Mouse (Mus musculus) brain, embryonic 18.5 days (tissue): Measurements from ENCODE around the gene Wwox.

Source experiments
- DNase-seq: peaks from one replicate; pipeline ENCODE4 v3.0.0-alpha.2; 2012; ENCODE audit warnings: low read depth, low spot score

Wwox gene

DNA sequence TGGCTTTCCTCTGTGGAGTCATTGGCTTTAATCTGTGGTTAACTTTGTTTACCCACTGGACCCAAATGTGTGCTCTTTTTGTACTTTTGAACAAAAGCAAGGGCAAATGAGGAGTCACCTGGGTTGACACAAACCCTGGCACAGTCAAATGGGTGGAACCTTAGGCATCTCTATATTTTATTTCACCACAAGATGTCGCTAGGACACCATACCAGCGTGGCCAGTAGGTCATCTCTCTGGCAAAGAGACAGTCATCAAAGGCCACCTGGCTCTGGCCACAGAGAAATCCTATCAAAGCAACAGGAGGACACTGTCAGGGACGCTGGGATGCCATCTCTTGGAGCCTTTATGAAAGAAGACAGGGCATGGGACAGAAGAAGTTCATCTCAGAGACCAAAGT is 101.7 kb downstream of the Wwox start:
- DNase-seq, result no peak

DNA sequence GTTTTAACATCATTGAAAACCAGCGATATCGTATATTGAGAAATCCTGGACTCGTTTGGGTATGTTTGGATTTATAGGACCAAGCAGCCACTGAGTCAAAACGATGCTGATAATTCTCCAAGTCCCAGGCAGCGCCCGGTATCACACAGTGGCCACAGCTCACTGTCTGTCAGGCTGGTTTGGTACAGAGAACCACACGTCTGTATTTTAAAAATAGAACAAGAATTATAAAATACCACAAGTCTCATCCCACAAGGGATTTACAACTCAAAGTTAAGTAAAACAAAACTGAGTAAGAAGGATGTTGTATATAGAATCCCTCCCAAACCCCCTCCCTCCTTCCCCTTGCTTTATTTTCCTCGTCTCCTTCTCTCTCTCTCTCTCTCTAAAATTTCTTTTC is 108.9 kb downstream of the Wwox start:
- no peak for DNase-seq

GRCm38 (mm10) chr8:114548837-114549236 is 109.4 kb downstream of the Wwox start:
- no peak for DNase-seq

GRCm38 (mm10) chr8:114550029-114550428 is 110.6 kb downstream of the Wwox start:
- no peak for DNase-seq

GRCm38 (mm10) chr8:114552606-114553005 is 113.2 kb downstream of the Wwox start:
- DNase-seq, result no peak

GRCm38 (mm10) chr8:114554966-114555365 is 115.5 kb downstream of the Wwox start:
- no peak for DNase-seq

DNA sequence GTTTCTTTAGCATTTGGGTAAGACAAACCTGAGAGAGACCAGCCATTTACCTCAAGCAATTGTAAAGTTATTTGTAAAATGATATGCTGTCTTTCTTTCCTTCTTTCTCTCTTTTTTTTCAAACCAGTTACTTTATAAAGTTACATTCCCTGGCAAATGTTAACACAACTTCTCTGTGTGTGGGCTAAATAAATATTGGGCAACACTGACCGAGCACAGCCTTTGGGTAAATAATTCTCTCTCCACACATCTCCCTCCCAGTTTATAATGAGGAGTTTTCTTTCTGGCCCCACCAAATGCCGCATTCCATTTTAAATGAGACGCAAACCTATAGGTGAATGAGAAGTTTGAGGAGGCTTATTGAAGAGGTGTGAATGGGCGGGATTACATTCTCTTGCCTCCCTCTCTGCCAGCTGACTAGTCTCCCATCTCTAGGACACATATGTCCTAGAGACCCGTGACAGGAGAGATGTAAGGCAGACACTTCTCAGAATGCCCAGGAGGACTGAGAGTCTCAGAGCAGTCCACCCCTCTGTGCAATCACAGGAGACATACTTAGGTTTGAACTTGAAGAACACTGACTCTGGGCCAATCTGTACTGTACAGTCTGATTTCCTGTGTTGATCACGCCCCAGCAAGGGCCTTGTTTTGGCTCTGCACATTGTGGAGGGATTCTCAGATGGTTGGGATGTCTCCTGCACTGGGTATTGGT is 116.2 kb downstream of the Wwox start:
- DNase-seq, result no peak

GRCm38 (mm10) chr8:114561191-114561590 is 121.7 kb downstream of the Wwox start:
- no peak for DNase-seq

DNA sequence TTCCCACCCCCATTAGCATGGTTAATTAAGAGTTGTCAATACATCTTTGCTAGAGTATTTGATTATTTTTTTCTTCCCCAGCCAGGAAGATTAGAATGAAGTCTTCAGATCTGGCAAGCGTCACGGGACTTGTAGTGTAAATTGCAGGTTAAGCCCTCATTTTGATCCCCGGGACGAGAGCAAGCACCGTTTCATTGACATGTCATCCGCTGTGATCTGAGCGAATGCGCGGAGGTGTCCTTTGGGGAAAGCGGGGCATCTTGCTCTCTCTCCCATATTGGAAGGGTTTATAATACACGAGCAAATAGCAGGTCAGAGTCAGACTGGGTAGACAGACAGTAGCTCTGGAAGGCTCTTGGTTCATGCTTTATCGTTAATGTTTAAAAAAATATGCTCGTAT is 123.0 kb downstream of the Wwox start:
- no peak for DNase-seq

DNA sequence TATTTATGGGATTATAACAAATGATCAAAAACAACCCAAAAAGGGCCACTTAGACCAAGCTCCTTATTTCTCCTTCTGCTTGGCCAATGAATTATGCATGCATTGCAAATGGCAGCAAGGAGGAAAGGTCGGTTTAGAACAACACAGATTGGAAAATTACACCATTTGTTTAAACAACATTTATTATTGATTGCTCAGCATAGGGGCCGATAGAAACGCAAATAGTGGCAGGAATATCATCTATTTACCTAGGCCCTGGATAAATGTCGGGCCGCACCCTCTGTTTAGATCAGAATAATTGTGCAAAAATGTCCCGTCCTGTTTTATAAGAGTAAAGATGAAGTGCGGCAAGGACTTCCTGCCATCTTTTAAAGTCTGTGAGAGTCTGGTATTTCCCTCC is 123.9 kb downstream of the Wwox start:
- no peak for DNase-seq

- DNase-seq, result no peak
Measured at GRCm38 (mm10) chr8:114564036-114564435, 124.6 kb downstream of the Wwox start.

DNA sequence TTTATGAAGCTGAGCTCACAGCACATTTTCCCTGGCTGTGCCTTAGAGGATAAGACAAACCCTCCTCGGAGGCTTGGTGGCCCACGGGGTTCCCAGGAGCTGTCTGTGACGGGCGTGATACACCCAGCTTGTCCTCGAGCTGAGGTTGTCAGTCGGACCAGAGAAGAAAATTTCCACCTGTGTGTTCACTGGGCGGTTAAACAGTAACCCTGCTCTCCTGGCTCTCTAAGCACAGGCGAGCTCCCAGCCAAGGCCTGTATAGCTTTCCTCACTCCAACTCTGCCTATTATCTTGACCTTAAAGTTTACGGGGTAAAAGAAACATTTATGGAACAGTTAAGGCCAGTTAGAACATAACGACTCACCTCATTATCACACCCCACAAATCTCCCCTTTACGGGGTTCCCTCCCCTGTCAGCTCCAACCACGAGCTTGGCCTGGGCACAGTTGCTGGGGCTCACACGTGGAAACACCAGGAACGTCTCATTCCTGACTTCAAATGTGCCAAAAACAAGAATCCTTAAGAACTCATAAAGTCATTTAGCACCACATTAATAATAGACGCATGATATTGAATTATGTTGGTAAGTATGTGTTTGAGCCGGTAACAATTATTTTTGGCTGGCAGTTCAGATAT is 129.2 kb downstream of the Wwox start:
- DNase-seq, result no peak

- DNase-seq, result no peak
Measured at GRCm38 (mm10) chr8:114573014-114573746, 133.7 kb downstream of the Wwox start.

GRCm38 (mm10) chr8:114573747-114574093 is 134.3 kb downstream of the Wwox start:
- no peak for DNase-seq

GRCm38 (mm10) chr8:114579292-114579691 is 139.8 kb downstream of the Wwox start:
- DNase-seq, result no peak

GRCm38 (mm10) chr8:114580684-114581083 is 141.2 kb downstream of the Wwox start:
- DNase-seq, result no peak

GRCm38 (mm10) chr8:114590336-114590867 is 150.9 kb downstream of the Wwox start:
- DNase-seq, result no peak

DNA sequence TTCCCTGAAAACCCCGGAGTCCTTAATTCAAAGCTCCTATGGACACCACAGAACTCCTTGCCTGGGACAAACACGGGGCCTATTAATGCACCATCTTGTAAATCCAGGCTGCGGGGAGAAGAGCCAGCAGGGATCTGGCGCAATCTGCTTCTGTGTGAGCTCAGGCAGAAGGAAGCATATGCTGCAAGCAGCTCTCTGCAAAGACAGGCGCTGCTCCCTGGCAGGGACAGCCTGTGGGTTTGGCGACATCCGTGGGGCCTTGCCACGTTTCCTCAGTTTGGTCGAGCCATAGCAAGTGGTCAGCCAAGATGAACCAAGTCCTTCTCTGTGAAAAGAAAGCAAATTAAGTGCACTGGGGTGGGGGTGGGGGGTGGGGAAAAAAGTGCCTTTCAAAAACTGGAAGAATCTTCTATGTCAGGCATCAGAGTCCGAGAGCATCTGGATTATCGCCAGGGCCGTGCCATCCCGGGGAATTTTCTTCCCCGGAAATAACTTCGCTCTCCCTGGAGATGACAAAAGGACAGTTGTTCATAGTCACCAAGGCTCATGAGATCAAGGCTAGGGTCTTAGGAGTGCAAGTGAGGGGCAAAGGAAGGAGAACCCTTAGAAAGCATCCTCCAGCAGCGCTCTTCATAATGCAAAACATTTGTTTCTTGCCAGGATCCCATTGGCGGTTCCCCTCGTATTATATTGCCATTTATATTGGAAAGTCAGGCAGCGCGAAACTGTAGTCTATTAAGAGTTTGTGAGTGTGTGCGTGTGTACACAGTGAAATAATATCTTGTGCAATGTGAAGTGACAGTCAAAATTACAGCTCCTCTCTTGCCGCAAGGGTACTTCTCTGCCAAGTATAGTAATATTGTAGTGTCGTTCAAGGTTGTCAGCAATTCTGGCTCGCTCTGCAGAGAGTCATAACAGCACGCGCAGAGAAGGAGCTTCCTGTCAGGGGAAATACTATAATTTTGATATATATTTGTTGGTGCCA is 152.1 kb downstream of the Wwox start:
- DNase-seq, result peak; percentile 73

DNA sequence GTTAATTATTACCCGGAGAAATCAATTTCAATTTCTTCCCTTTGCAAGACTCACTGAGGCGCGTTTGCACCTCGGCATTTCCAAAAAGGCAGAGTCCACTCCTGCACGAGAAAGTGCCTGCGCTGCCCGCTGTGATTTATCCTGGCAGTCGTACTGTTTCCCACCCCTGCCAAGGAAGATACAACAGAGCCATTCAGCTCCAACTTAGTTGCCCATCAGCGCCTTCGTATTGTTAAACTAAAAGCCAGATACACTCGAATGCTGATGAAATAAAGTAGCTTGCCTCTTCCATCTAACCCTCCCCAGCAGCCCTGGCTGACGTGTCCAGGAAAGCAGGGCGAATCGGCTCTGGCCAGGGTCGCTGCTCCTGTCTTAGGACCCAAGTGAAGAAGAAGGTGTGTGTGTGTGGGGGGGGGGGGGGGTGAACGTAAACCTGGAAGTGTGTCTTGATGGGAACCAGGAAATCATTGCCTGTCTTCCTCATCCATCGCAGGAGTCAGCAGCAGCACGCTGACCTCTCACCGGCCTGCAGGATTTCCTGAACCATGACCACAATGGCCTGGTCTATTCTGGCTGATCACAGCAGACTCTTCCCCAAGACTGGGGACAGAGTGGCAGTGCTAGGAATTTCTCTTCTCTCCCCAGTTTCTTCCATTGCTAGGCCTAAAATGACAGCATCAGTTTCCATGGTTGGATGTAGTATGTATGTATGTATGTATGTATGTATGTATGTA is 154.1 kb downstream of the Wwox start:
- no peak for DNase-seq

GRCm38 (mm10) chr8:114594811-114595210 is 155.4 kb downstream of the Wwox start:
- DNase-seq, result no peak

DNA sequence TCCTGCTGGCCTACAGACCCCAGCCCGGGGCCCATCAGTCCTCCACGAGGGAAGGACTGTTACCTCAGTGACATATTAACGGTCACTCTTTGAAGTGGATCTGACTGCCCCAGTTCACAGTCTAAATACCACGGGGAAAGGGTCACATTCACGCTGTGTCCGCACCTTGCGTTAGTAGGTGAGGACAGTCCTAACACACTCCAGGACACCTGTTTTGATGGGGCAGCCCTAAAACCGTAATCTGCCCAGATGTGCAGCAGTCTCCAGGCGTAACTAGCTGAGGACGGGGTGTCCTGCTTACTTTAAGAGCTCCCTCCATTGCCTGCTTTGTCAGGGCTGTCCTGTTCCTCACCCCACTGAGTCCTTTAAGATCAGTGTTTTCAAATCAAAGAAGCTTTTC is 160.1 kb downstream of the Wwox start:
- DNase-seq, result no peak
